Mouse (Mus musculus): Measurements from ENCODE around the gene Hes5. TPM values are rescaled to one million over a fixed set of nuclear protein-coding genes. Genes with fewer than 3 reads are reported as not detected.

The Hes5 gene
- total RNA-seq, 1 experiment from 2014 or later, result 0.35 TPM

DNA sequence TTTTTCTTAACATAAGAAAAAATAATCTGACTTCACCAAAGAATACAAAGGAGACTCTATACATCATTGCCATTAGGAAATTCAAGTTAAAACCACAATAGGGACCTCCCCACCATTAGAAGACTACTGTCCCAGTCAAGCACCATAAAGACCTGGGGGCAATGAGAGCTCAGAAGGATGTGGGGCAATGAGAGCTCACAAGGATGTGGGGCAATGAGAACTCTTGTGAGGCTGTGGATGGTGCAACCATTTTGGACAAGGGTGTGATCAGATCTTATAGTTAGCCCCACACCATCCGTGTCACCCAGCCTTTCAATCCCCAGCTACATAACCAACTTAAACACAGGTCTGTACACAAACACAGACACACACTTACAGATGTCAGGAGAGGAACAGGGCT, 23.0 kb upstream of the Hes5 start:
- no peak for ATAC-seq (ENCODE audit: extremely low read depth, insufficient number of reproducible peaks, low FRiP score, poor library complexity, severe bottlenecking)

DNA sequence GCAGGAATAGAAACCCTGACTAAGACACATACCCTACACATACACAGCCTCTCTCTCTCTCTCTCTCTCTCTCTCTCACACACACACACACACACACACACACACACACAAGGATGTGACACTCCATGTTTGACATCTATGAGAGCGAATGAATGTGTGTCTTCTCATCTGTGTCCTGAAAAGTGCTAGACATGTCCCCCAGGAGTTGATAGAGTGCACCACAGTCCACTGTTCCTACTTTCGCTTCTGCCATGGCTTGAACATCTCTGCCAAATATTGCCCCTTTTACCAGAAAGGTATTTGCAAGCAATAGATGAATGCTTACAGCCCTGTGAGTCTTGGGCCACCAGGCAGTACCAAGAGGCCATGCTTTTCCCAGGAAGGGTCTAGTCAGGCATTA, 20.6 kb upstream of the Hes5 start:
- no peak for ATAC-seq (ENCODE audit: extremely low read depth, insufficient number of reproducible peaks, low FRiP score, poor library complexity, severe bottlenecking)

DNA sequence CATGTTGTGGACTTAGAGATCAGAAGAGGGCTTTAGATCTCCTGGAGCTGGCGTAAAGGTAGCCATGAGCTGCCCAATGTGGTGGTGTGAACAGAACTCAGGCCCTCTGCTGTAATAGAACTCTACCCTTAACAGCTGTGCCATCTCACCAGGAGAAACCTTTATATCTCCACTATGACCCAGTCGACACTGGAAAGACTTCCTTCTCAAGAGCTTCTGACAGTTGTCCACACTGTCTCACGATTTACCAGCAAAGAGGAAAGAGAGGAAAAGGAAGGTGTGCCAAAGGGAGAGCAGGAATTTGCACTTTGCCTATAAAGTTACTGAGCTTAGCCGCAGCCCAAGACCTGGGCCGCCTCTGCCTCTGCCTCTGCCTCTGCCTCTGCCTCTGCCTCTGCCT, 18.9 kb upstream of the Hes5 start:
- ATAC-seq (ENCODE audit: extremely low read depth, insufficient number of reproducible peaks, low FRiP score, poor library complexity, severe bottlenecking), result no peak

DNA sequence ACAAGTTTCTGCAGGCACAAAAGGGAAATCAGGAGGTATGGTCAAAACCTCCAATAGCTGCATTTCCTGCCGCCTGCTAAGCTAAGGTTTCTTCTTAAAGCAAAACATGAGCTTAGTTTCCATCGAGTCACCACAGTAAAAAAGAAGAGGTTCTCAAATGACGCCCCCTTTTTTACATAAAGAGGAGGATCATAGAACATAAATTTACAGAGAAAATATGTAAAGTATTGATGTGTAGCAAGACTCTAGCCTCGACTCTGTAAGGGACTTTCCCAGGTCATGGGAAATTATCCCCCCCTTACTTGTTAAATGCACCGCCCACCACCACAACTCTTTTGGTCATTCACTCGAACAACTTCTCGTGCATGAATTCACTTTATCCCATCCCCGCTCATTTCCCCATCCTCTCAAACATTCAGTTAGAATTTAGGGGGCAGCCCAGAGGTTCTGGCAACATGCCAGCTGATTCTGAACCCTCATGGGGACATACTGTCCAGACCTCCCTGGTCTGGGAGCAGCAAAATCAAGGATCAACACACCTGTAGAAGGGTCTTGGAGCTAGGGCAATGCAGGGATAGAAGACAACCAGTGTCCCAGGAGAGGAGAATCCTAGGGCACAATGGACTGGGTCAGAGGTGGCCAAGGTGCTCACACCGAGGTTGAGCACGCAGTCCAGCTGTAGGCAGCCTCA, 17.9 kb upstream of the Hes5 start:
- ATAC-seq (ENCODE audit: extremely low read depth, insufficient number of reproducible peaks, low FRiP score, poor library complexity, severe bottlenecking), result no peak

DNA sequence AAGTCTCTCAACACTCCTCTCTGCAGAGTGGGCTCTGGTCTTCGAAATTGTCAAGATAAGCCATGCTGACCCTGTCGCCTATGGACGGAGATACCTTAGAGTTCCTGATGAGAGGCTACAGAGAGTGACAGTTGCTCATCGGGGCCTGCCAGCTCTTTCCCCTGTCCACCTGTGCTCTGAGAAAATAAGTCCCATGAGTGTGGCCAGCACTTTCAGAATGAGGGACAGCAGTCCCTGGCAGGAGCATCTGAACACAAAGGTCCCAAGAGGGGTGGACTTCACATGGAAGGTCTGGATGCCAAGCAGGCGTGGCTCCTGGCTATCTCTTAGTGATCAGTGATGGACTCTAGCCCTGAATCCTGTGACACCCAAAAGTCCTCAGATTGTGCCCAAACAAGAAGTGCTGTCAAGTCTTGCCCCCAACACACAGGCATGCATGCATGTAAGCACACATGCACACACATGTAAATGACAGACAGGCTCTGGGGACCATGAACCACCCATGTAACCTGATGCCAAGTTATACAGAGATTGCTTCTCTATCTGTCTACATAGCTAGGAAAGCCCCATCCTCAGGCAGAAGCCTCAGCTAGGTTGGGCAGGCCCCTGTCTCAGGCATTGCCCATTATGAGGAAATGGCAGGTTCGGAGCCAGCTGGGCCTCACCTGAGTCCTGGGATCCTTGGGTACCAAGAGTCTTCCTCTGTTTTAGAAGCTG, 17.2 kb upstream of the Hes5 start:
- no peak for ATAC-seq (ENCODE audit: extremely low read depth, insufficient number of reproducible peaks, low FRiP score, poor library complexity, severe bottlenecking)

DNA sequence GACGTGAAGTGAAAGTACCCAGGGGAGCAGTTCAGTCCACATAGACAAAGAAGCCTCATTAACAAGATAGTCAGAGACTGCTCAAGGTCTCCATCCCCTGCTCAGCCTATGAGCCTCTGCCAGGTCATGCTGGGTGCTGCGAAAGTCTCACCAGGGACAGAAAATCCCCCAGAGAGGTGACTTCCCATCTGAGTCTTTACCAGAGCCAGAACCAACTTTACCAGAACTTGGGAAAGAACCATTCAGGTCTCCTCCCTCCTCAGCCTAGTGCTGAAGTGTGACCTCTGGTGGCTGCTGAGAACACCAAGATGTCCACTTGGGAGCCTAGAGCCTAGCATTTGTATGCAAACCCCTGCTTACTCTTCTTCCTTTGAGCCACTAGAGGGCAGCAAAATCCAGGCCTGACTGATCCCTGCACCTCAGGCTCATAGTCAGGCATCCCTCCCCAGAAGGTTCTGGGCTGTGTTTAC, 16.6 kb upstream of the Hes5 start:
- peak; percentile 96 for ATAC-seq (ENCODE audit: extremely low read depth, insufficient number of reproducible peaks, low FRiP score, poor library complexity, severe bottlenecking)

DNA sequence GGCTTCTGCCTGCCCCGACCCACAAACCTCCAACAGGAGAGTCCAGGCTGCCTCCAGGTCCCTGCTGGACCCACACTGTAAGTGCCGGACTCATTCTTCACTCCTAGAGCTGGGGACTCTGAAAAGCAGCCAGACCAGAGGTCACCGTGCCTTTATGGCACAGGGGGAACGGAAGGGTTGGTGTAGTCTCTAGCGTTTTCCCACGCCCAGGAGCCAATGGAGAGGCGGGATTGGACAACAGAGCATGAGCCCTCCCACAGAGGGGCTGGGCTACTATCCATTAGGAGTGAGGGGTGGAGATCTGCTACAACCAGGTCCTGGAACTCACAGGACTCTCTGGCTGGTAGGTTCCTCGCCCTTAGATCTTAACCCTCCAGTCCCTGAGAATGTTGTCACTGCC, 14.4 kb upstream of the Hes5 start:
- no peak for ATAC-seq (ENCODE audit: extremely low read depth, insufficient number of reproducible peaks, low FRiP score, poor library complexity, severe bottlenecking)

DNA sequence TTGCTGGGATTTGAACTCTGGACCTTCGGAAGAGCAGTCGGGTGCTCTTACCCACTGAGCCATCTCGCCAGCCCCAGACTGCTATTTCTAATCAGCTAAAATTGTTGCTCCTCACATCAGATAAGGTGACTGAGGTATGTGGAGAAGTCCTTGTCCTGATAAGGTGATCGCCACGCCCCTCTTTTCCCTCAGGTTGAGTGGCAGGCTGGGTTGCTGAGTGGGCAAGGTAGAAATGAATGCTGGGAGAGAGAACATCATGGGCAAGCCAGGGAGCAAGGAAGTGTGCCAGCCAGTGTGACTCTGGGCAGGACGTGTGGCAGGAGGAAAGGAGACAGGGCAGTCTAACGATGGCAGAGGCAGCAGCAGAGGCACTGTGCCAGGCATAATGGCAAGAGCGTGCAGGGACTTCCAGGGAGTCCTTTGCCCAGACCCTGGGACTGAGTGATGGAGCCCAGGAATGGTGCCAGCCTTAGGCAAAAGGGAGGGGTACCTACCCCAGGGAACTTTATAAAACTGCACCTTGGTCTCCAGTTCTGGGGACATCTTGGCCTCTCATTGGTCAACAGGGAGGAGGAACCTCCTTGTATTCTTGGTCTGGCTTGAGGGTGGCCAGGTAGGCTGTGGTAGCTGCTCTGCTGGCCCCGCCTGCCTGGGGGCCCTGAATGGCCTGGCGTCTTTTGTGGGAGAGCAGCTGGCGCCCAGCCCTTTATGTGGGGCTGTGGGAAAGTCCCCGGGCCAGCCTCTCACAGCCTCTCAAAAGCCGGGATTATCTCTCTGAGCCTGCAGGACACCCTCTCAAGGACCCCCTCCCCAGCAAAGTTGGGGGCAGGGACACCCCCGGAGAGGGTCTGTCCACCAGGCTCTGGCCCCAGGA, 12.4 kb upstream of the Hes5 start:
- no peak for ATAC-seq (ENCODE audit: extremely low read depth, insufficient number of reproducible peaks, low FRiP score, poor library complexity, severe bottlenecking)

DNA sequence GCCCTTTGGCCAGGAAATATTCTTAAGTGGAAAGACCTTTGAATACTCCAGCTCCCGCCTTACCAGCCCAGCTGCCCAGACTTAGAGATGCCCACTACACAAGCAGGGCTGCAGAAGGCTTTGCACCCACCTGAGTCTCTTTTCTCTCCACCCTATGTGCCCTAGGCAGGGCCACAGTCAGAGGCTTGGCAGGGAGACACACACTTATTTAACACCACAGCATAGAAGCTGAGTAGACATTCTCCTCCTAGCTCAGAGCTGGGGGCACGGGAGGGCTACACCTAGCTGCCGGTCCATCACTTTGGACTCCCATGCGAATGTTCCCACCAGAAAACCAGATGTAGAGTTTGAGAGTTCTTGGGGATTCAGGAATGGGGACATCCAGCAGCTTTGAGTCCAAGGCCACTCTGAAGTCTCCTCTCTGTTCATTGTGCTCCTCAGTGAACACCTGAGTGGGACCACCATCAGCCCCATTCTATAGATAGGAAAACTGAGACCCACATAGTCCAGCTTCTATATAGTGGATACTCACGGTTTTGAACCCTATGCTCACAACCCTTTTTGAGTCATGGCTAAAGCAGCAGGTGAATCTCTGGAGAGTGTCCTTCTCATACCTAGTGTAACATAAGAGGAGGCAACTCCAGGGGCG, 11.7 kb upstream of the Hes5 start:
- ATAC-seq (ENCODE audit: extremely low read depth, insufficient number of reproducible peaks, low FRiP score, poor library complexity, severe bottlenecking), result no peak

DNA sequence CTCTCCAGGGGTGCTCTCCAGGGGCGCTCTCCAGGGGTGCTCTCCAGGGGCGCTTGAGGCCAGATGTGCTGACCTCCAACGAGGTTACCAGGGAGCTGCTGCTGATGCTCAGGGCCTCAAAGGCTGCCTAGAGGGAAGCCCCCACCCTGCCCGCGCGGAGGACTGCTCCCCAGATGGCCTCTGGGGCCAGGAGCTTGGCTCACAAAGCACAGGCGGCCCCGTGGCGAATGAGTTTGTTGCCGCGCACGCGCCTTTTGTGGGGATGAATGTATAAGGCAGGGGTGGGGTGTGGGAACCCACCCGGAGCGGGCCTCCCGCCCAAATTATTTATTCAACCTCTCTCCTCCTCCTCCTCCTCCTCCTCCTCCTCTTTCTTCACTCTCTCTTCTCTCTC, 11.1 kb upstream of the Hes5 start:
- ATAC-seq (ENCODE audit: extremely low read depth, insufficient number of reproducible peaks, low FRiP score, poor library complexity, severe bottlenecking), result no peak

DNA sequence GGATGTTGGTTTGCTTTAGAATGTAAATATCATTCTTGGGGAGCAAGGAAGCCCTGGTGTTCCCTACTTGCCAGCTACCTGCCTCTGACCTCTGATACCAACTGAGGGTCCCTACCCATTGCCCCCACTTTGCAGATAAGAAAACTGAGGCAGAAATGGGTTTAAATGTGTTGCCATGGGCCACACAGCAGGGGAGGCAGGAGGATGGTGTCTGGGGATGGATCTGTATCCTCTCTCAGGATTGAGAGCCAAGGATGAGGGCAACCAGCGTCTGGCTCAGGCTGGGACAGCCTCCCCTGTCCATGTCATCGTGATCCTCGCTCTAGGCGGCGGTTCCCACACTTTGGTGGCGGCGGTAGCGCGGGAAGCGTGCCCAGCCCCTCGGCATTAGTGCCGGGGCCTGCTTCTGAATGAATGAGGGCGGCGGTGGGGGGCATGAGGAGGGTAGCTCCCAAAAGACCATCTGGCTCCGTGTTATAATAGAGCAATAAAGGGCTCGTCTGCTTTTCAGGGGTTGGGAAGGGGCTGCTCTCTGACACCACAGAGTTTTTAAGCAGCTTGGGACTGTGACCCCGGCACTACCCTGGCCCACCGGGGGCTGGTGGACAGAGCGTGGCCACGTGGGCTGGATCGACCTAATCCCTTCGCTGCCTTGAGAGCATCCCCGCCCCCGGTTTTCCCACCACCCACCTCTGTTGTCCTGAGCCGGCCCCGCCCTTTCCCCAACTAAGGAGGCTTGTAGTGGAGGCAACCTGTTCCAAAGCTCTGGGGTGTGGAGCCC, 8.1 kb upstream of the Hes5 start:
- no peak for ATAC-seq (ENCODE audit: extremely low read depth, insufficient number of reproducible peaks, low FRiP score, poor library complexity, severe bottlenecking)

DNA sequence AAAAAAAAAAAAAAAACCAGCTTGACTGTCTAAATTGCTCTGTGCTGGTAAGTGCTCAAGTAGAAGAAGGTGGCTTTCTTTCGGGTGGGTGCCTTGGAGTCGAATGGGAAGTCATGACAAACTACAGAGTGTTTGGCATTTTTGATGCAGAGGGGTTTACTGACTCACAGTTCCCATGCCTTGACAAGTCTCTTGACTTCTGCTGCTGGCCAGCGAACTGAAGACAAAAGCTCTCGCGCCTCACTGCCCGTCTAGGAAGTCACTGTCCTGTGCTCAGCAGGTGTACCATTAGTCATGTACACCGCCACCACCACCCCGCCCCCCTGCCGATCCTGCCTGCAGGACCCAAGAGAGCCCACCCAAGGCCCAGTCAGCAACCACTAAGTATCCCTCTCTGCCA, 4.1 kb upstream of the Hes5 start:
- no peak for ATAC-seq (ENCODE audit: extremely low read depth, insufficient number of reproducible peaks, low FRiP score, poor library complexity, severe bottlenecking)

DNA sequence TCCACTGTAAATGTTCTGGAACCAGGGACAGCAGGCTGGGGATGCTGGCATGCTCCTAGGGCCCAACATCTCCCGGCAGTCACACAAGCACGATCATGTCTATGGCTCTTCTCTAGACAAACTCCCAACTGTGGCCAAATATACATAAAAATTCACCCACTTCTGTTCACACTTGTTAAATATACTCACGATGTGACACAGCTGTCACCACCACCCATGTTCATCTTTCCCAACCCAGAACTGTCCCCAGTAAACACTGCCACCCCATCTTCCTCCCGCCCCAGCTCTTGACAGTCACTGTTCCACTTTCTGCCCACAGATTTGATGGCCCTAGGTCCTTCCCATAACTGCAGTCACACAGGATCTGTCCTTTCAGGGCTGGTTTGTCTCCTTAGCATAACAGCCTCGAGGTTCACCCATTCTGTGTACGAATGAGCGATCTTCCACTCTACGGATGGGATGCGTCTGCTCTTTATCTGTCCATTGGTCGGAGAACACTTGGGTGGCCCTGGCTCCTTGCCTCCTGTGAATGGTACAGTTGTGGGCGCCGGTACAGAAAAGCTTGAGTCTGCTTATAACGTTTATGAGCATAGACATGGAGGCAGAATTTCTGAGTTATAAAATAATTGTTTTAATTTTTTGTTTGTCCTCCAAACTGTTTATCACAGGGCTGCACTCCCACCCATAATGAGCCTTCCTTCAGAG, 3.3 kb upstream of the Hes5 start:
- no peak for ATAC-seq (ENCODE audit: extremely low read depth, insufficient number of reproducible peaks, low FRiP score, poor library complexity, severe bottlenecking)

DNA sequence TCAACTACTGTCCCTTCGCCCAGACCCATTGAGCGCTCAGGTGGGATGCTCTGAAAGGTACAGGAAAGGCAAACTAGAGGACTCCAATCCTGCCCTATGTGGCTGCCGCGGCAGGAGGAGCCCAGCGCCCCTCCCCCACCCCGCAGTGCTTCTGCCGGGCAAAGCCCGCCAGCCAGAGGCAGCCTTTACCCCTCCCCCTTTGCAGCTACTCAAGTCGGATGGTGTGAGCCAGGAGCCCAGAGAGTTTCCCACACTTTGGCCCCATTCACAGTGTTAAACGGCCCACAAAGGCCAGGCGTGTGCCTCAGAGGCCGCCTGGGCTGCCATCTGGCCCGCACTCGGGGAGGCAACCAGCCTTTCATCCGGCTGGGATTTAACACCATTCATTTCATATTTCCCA, 2.6 kb upstream of the Hes5 start:
- ATAC-seq (ENCODE audit: extremely low read depth, insufficient number of reproducible peaks, low FRiP score, poor library complexity, severe bottlenecking), result no peak

DNA sequence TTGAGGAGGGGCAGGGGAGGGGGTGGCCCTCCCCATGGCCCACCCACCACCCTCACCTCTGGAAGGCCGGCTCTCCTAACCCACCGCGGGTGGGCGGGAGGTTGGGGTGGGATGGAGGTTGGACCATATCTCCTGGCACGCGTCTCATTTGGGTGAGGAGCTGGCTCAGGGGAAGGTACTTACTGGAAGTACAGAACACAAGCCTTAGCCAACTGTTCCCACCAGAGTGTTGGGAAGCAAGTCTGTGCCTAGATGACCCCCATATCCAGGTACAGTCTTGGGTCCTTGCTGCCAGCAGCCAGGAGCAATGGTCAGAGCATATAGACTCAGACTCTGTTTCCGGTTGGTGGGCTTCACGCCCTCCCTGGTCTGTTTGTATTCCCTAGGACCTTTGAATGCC, 2.1 kb upstream of the Hes5 start:
- no peak for ATAC-seq (ENCODE audit: extremely low read depth, insufficient number of reproducible peaks, low FRiP score, poor library complexity, severe bottlenecking)

DNA sequence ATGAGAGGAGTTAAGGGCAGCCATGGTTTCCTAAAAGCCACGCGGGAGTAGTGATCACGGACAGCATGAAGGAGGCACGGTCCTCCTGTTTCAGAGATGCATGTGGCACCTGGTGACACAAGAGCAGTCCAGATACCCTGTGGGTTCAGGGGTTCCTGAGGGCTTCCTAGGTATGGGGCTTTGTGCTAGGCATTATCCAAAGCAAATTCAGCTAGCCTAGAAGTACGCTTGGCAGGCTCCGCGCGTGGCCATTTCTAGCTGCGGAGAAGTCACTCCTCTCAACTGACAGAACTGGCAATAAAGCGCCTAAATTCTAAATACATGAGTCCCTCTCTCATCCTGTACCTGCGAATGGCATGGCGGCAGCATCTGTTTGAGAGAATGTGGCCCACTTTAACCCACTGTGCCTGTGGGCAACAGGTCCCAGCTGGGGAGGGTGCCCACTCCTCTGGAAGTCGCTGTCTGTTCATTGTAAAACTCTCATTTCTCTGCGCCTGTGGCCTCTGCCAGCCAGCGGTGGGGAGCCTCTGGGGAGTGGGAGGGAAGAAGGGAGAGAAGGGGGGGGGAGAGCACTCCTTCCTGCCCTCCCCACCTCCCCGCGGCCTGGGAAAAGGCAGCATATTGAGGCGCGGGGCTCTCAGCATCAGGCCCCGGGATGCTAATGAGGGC, 568 bp upstream of the Hes5 start:
- ATAC-seq (ENCODE audit: extremely low read depth, insufficient number of reproducible peaks, low FRiP score, poor library complexity, severe bottlenecking), result no peak

DNA sequence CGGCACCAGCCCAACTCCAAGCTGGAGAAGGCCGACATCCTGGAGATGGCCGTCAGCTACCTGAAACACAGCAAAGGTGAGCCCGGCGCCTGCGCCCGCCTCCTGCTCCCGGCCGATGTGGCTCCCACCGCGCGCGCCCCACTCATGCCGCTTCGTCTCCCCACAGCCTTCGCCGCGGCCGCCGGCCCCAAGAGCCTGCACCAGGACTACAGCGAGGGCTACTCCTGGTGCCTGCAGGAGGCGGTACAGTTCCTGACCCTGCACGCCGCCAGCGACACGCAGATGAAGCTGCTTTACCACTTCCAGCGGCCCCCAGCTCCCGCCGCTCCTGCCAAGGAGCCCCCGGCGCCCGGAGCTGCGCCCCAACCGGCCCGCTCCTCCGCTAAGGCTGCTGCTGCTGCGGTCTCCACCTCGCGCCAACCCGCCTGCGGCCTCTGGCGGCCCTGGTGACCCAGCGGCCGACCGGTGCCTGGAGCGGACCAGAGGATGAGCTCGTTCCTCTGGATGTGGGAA, 559 bp downstream of the Hes5 start:
- ATAC-seq (ENCODE audit: extremely low read depth, insufficient number of reproducible peaks, low FRiP score, poor library complexity, severe bottlenecking), result peak; percentile 34; the same call in 1 of the 2 replicates
